Mouse (Mus musculus) ES-E14 (cell line): Measurements from ENCODE around the gene Ccm2. TPM values are rescaled to one million over a fixed set of nuclear protein-coding genes. Genes with fewer than 3 reads are reported as not detected.

Experiments used
- DNase-seq: peaks from one replicate; pipeline ENCODE4 v3.0.0-alpha.2; 2013; ENCODE audit warnings: low read depth, low spot score
- H3K27ac ChIP-seq: 2 replicates; pipeline ENCODE4 v1.5.1; 2012; ENCODE audit warnings: low read depth, mild to moderate bottlenecking, low read length, moderate library complexity, mixed read lengths; ENCODE audit not compliant: poor library complexity, insufficient read depth, severe bottlenecking
- H3K36me3 ChIP-seq: 2 replicates; pipeline ENCODE4 v1.6.1; 2012; ENCODE audit warnings: mild to moderate bottlenecking, low read length, moderate library complexity, mixed read lengths; ENCODE audit not compliant: control insufficient read depth, poor library complexity, insufficient read depth, severe bottlenecking
- H3K4me1 ChIP-seq, 2 experiments: fragments of 150-350 bp in 1 of 2; sonication (generic) in 1 of 2; 2 replicates each; pipeline ENCODE4 v1.6.1; 2012; ENCODE audit warnings: low read length in 2 of 2, mild to moderate bottlenecking in 1 of 2, mixed read lengths in 1 of 2; ENCODE audit not compliant: control insufficient read depth in 2 of 2, insufficient read depth in 2 of 2, poor library complexity in 1 of 2
- H3K4me3 ChIP-seq, 2 experiments: fragments of 150-350 bp in 1 of 2; sonication (generic) in 1 of 2; 2 replicates each; pipeline ENCODE4 v1.5.1; 2012; ENCODE audit warnings: low read length in 2 of 2, low read depth in 1 of 2, mild to moderate bottlenecking in 1 of 2, mixed read lengths in 1 of 2; ENCODE audit not compliant: insufficient read depth in 1 of 2, poor library complexity in 1 of 2, severe bottlenecking in 1 of 2
- H3K9ac ChIP-seq: 2 replicates; pipeline ENCODE4 v1.6.1; 2012; ENCODE audit warnings: low read depth, mild to moderate bottlenecking, low read length, mixed read lengths; ENCODE audit not compliant: poor library complexity, insufficient read depth, severe bottlenecking
- H3K9me3 ChIP-seq: fragments of 150-350 bp; sonication (generic); 2 replicates; pipeline ENCODE4 v1.6.1; 2012; ENCODE audit warnings: low read depth, mild to moderate bottlenecking, low read length; ENCODE audit not compliant: control insufficient read depth, insufficient read depth
- CHD2 ChIP-seq: IDR thresholded peaks from 2 replicates; pipeline ENCODE4 v1.6.1; 2014; ENCODE audit warnings: mild to moderate bottlenecking, low read depth, low read length, inconsistent platforms
- HCFC1 ChIP-seq: IDR thresholded peaks from 2 replicates; pipeline ENCODE4 v1.6.1; 2012; ENCODE audit warnings: low read length, inconsistent platforms, borderline replicate concordance; ENCODE audit not compliant: insufficient read depth
- MAFK ChIP-seq: IDR thresholded peaks from 2 replicates; pipeline ENCODE4 v1.6.1; 2014; ENCODE audit warnings: mild to moderate bottlenecking, low read depth, low read length, inconsistent platforms; ENCODE audit not compliant: insufficient read depth
- ZC3H11A ChIP-seq: IDR thresholded peaks from 2 replicates; pipeline ENCODE4 v1.6.1; 2012; ENCODE audit warnings: low read depth, mild to moderate bottlenecking, inconsistent platforms, low read length, borderline replicate concordance
- ZNF384 ChIP-seq: IDR thresholded peaks from 2 replicates; pipeline ENCODE4 v1.6.1; 2012; ENCODE audit warnings: low read depth, low read length, inconsistent platforms
- in situ Hi-C, 2 experiments: fragments of 600-800 bp; cut with MboI; formaldehyde crosslinking; loops; one replicate each; pipeline ENCODE4 v1.15.1; 2025; ENCODE audit warnings: low sequenced_read_pairs in 2 of 2, inconsistent platforms in 1 of 2; ENCODE audit not compliant: unreplicated experiment in 2 of 2
- total RNA-seq: library from RNA; depleted of rRNA; stranded (reverse); fragments of 300-350 nt; gene quantifications from 2 replicates; pipeline ENCODE4 v1.2.3, GENCODE M21; 2012

Gene Ccm2
- total RNA-seq, 1 experiment = 36.7 TPM

DNA sequence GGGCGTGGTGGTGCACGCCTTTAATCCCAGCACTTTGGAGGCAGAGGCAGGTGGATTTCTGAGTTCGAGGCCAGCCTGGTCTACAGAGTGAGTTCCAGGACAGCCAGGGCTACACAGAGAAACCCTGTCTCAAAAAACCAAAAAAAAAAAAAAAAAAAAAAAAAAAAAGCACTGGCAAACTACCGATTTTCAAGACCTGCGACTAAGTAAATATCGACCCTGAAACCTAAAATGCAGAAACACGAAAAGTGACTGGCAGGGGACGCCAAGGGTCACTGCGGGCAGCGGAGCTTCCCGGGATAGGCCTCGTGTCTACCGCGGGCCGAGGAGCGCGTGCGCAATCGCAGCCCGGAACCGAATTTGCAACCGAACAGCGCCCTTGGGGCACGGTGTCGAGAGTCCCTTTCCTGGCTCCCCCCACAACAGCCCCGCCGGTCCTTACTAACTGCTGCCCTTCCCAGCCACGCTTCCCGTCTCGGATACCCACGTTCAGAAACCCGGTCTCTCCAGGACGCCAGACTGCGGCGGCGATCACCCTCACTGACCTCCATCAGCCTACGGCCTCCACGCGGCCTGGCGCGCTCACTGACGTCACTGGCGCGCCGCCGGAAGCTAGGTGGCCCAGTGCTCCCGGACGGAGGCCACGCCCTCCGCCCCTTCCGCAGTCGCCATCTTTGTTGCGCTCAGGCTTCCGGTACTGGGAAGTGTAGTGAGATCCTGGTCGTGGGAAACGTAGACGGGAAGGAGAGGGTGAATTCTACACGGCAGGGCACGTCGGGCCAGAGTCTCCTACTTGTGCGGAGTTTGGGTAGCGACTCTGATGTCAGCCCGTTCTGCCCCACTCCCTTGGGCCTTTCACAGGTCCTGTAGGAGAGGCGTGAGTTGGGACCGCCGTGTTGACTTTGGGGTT lies 79.0 kb downstream of the Ccm2 start, which contains the start of gene Tbrg4:
Gene Tbrg4, minus strand, starts transcription at position 590 of the 910 bp plus-strand sequence.
- Histone ChIP-seq H3K9ac (peak within 1 kb of the TSS; percentile 99), H3K36me3 (peaks cover 37% of the 10 kb centered on the region), H3K4me3 (peak within 1 kb of the TSS; percentile 86), H3K9me3 (no peaks in the 10 kb centered on the region), H3K27ac (peak within 1 kb of the TSS; percentile 96), H3K4me1 (peaks cover 2 to 3% of the 10 kb centered on the region in 2 experiments; a peak in 1 of 4 replicates)
- peak; percentile 90 for DNase-seq
- in situ Hi-C loops = no loop called here
- TF ChIP-seq ZNF384 (peak; percentile 87), CHD2 (no peak), HCFC1 (peak; percentile 84)

- no peak for DNase-seq
- in situ Hi-C loops = no loop called here
- no peaks in the 10 kb centered on the region for H3K9me3 ChIP-seq
- peak overlapping the region; percentile 96 for H3K9ac ChIP-seq
- H3K4me3 ChIP-seq = peak overlapping the region; percentile 86
- peak overlapping the region; percentile 80 for H3K27ac ChIP-seq
- H3K4me1 ChIP-seq = peaks cover 2 to 3% of the 10 kb centered on the region in 2 experiments; a peak in 1 of 4 replicates
- H3K36me3 ChIP-seq = peaks cover 32% of the 10 kb centered on the region
- TF ChIP-seq ZNF384 = no peak
- no peak for TF ChIP-seq HCFC1
- no peak for TF ChIP-seq MAFK
- no peak for TF ChIP-seq CHD2
- no peak for TF ChIP-seq ZC3H11A
Observed at GRCm38 (mm10) chr11:6626388-6626772, 79.7 kb downstream of the Ccm2 start.

DNA sequence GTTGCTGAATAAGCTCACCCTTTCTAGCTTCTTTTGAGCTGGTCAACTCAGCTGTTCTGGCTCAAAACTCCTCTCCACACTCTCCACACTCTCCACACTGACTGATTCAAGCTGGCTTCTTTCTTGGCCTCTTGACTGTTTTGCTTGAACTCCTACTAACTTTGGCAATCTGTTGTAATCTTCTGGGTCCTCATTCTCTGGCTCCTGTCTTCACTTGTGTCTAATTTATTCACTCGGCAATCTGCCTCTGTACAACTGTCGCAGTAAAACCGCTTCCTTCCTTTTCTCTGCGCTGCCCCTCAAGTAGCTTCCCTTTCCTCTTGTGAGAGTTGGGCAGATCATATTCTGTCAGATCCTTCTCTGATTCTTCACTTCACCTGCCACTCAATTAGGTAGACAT lies 81.0 kb downstream of the Ccm2 start:
- H3K36me3 ChIP-seq = peaks cover 23% of the 10 kb centered on the region
- DNase-seq = no peak
- no peak for TF ChIP-seq CHD2
- TF ChIP-seq ZC3H11A = no peak
- no peak for TF ChIP-seq MAFK
- no peak for TF ChIP-seq ZNF384
- no peak for TF ChIP-seq HCFC1
- no peak overlapping the region for H3K9ac ChIP-seq
- peaks cover 2 to 3% of the 10 kb centered on the region in 2 experiments; a peak in 1 of 4 replicates for H3K4me1 ChIP-seq
- in situ Hi-C loops = no loop called here
- H3K4me3 ChIP-seq = no peak overlapping the region
- no peaks in the 10 kb centered on the region for H3K9me3 ChIP-seq
- no peak overlapping the region for H3K27ac ChIP-seq

DNA sequence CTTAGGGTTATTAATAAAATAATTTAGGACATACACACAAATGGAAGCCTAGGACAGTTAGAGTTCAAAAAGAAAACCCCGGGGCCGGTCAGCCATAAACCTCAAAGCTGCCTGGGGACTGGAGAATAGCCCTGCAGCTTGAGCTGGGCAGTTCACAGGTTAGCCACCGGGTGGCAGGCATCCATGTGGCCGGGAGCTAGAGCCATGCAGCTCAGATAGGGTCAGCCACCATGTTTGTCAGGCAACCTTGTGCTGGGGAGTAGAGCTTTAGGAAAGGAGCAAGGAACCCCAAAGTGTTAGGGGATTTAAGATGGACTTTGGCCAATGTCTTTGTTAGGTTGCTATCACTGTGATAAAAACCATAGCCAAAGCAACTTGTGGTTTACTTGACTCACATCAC lies 81.9 kb downstream of the Ccm2 start:
- no peak overlapping the region for H3K9ac ChIP-seq
- no peaks in the 10 kb centered on the region for H3K9me3 ChIP-seq
- H3K27ac ChIP-seq = no peak overlapping the region
- peaks cover 2 to 3% of the 10 kb centered on the region in 2 experiments; a peak in 1 of 4 replicates for H3K4me1 ChIP-seq
- peaks cover 14% of the 10 kb centered on the region for H3K36me3 ChIP-seq
- in situ Hi-C loops = no loop called here
- H3K4me3 ChIP-seq = no peak overlapping the region
- DNase-seq = peak; percentile 64
- TF ChIP-seq ZC3H11A = no peak
- TF ChIP-seq HCFC1 = no peak
- TF ChIP-seq ZNF384 = no peak
- no peak for TF ChIP-seq MAFK
- TF ChIP-seq CHD2 = no peak
